Comparison of ENCODE assay signal across 9 mouse cellular contexts in genomic region chr10:120647323-120647722, GRCm38 (mm10).
DNase-seq lines count a peak whose midpoint lies in the region; ATAC-seq lines count a peak whose summit lies in the region.
"Had no signal": no experiment of that assay in that cellular context is flagged by ENCODE, and none has a peak within 500 bp of the region (broad histone marks: within the 10 kb centered on the region; RNA-seq: fewer than 3 reads in every experiment).

No protein-coding gene starts in this region.

- no peak for ATAC-seq in heart, embryonic 14.5 days (ENCODE audit: insufficient number of reproducible peaks, insufficient read depth, low FRiP score, low read depth)
- ATAC-seq in embryonic facial prominence, embryonic 14.5 days (ENCODE audit: low read depth) = no peak
- ATAC-seq in hindbrain, embryonic 15.5 days (ENCODE audit: low FRiP score, low read depth) = no peak
- ATAC-seq in midbrain, embryonic 14.5 days (ENCODE audit: low FRiP score, low TSS enrichment) = no peak

- H3K27me3 ChIP-seq in heart, embryonic 14.5 days (ENCODE audit: control insufficient read depth, insufficient read depth, low read length) = no peaks in the 10 kb centered on the region
- no peaks in the 10 kb centered on the region for H3K27me3 ChIP-seq in embryonic facial prominence, embryonic 14.5 days (replicated peaks; ENCODE audit: control insufficient read depth, insufficient read depth, low read length)
- H3K27me3 ChIP-seq in hindbrain, embryonic 15.5 days = no peaks in the 10 kb centered on the region
- H3K27me3 ChIP-seq in midbrain, embryonic 14.5 days (ENCODE audit: control insufficient read depth, insufficient read depth, low read length) = no peaks in the 10 kb centered on the region

- H3K27ac ChIP-seq in heart, embryonic 14.5 days (replicated peaks in 1 of 2; ENCODE audit: control insufficient read depth in 1 of 2, insufficient read depth in 1 of 2, low read depth in 2 of 2, low read length in 2 of 2) = no peak overlapping the region
- peak overlapping the region; percentile 53 for H3K27ac ChIP-seq in embryonic facial prominence, embryonic 14.5 days (replicated peaks; ENCODE audit: low read depth, low read length)
- peak overlapping the region; percentile 31; the same call in 1 of the 2 replicates for H3K27ac ChIP-seq in hindbrain, embryonic 15.5 days (replicated peaks)
- H3K27ac ChIP-seq in midbrain, embryonic 14.5 days (replicated peaks; ENCODE audit: low read depth, low read length) = no peak overlapping the region

- H3K9ac ChIP-seq in heart, embryonic 14.5 days (ENCODE audit: low read length) = no peak overlapping the region
- H3K9ac ChIP-seq in embryonic facial prominence, embryonic 14.5 days (ENCODE audit: low read depth, low read length) = peak overlapping the region; percentile 26; the same call in 1 of the 2 replicates
- H3K9ac ChIP-seq in hindbrain, embryonic 15.5 days = 0 out of 2 replicates have a peak overlapping the region, but pooled peaks have one; percentile 19
- H3K9ac ChIP-seq in midbrain, embryonic 14.5 days (replicated peaks; ENCODE audit: low read length) = no peak overlapping the region

- no peaks in the 10 kb centered on the region for H3K9me3 ChIP-seq in heart, embryonic 14.5 days (ENCODE audit: control insufficient read depth, low read length)
- 0 out of 2 replicates have a peak, but pooled peaks cover 4% of the 10 kb centered on the region for H3K9me3 ChIP-seq in embryonic facial prominence, embryonic 14.5 days (ENCODE audit: control insufficient read depth, low read length)
- H3K9me3 ChIP-seq in hindbrain, embryonic 15.5 days = no peaks in the 10 kb centered on the region
- H3K9me3 ChIP-seq in midbrain, embryonic 14.5 days (ENCODE audit: control insufficient read depth, low read length) = no peaks in the 10 kb centered on the region

- no peak for DNase-seq in heart, postnatal 4 days
- DNase-seq in embryonic facial prominence, embryonic 14.5 days (ENCODE audit: low spot score) = no peak
- no peak for DNase-seq in midbrain, embryonic 14.5 days
- no peak for DNase-seq in T-cell, adult 2 months (ENCODE audit: low spot score)
- no peak for DNase-seq in urinary bladder, postnatal 36 days (ENCODE audit: low spot score in 2 of 2)
- DNase-seq in left cerebral cortex, adult 8-10 months (ENCODE audit: low spot score in 2 of 2) = no peak
- DNase-seq: layer of hippocampus, postnatal 36 days had no signal

- peak overlapping the region; percentile 51 for H3K4me2 ChIP-seq in heart, embryonic 14.5 days (ENCODE audit: low read length)
- H3K4me2 ChIP-seq in embryonic facial prominence, embryonic 14.5 days (ENCODE audit: low read depth, low read length) = peak overlapping the region; percentile 45
- H3K4me2 ChIP-seq in hindbrain, embryonic 15.5 days = peak overlapping the region; percentile 39
- peak overlapping the region; percentile 39 for H3K4me2 ChIP-seq in midbrain, embryonic 14.5 days (ENCODE audit: low read length)

- 0 out of 4 replicates have a peak, but pooled peaks cover 0 to 3% of the 10 kb centered on the region in 2 experiments for H3K4me1 ChIP-seq in heart, embryonic 14.5 days (ENCODE audit: control insufficient read depth in 2 of 2, insufficient read depth in 2 of 2, low read length in 2 of 2)
- peaks cover 16% of the 10 kb centered on the region for H3K4me1 ChIP-seq in embryonic facial prominence, embryonic 14.5 days (ENCODE audit: control insufficient read depth, insufficient read depth, low read length)
- peaks cover 21% of the 10 kb centered on the region for H3K4me1 ChIP-seq in hindbrain, embryonic 15.5 days (replicated peaks)
- peaks cover 6% of the 10 kb centered on the region for H3K4me1 ChIP-seq in midbrain, embryonic 14.5 days (ENCODE audit: control insufficient read depth, insufficient read depth, low read length)

- peak overlapping the region in 1 of 2 experiments; percentile 5; a peak in 1 of 4 replicates for H3K4me3 ChIP-seq in heart, embryonic 14.5 days (ENCODE audit: control insufficient read depth in 1 of 2, insufficient read depth in 1 of 2, low read depth in 1 of 2, low read length in 2 of 2)
- no peak overlapping the region; the same call in 1 of the 2 replicates for H3K4me3 ChIP-seq in embryonic facial prominence, embryonic 14.5 days (ENCODE audit: low read depth, low read length)
- H3K4me3 ChIP-seq in hindbrain, embryonic 15.5 days = no peak overlapping the region
- H3K4me3 ChIP-seq in midbrain, embryonic 14.5 days (replicated peaks; ENCODE audit: low read depth, low read length) = no peak overlapping the region

- 61% methylated on average over 3 of the region's 3 CpGs for WGBS in heart, embryonic 14.5 days
- WGBS in embryonic facial prominence, embryonic 14.5 days = 27% methylated on average over 3 of the region's 3 CpGs
- 51% methylated on average over 3 of the region's 3 CpGs for WGBS in hindbrain, embryonic 15.5 days
- WGBS in midbrain, embryonic 14.5 days = 50% methylated on average over 3 of the region's 3 CpGs

- H3K36me3 ChIP-seq in heart, embryonic 14.5 days (ENCODE audit: control insufficient read depth, insufficient read depth, low read length) = no peaks in the 10 kb centered on the region
- H3K36me3 ChIP-seq in embryonic facial prominence, embryonic 14.5 days (ENCODE audit: control insufficient read depth, insufficient read depth, low read length) = no peaks in the 10 kb centered on the region
- no peaks in the 10 kb centered on the region for H3K36me3 ChIP-seq in hindbrain, embryonic 15.5 days
- no peaks in the 10 kb centered on the region for H3K36me3 ChIP-seq in midbrain, embryonic 14.5 days (ENCODE audit: control insufficient read depth, insufficient read depth, low read length)

Comparison
In these comparisons a context has a peak if more than half of its experiments do, and no peak if none do; other contexts are left out.
1. H3K27ac ChIP-seq: peak in embryonic facial prominence, embryonic 14.5 days (single experiment) and hindbrain, embryonic 15.5 days (single experiment); none in heart, embryonic 14.5 days (0 of 2) and midbrain, embryonic 14.5 days (single experiment).
2. H3K9ac ChIP-seq: peak in embryonic facial prominence, embryonic 14.5 days (single experiment) and hindbrain, embryonic 15.5 days (single experiment); none in heart, embryonic 14.5 days (single experiment) and midbrain, embryonic 14.5 days (single experiment).
3. Peak in every context shown above with its lines, with median percentiles within 50 percentile points of each other: H3K4me2 ChIP-seq.